Mouse (Mus musculus) spleen, postnatal 36 days (tissue): ENCODE measurements around the gene Tmem164.

ENCODE experiments used
- DNase-seq, 2 experiments: peaks; one replicate each; pipeline ENCODE4 v3.0.0; 2022; ENCODE audit warnings: low spot score in 2 of 2, mixed read lengths in 1 of 2

The Tmem164 gene

GRCm38 (mm10) chrX:142688509-142688908 is 7.3 kb downstream of the Tmem164 start:
- DNase-seq = no peak

- DNase-seq = no peak
Observed at GRCm38 (mm10) chrX:142693256-142693655, 12.1 kb downstream of the Tmem164 start.

GRCm38 (mm10) chrX:142694338-142694737 is 13.1 kb downstream of the Tmem164 start:
- DNase-seq = no peak

DNA sequence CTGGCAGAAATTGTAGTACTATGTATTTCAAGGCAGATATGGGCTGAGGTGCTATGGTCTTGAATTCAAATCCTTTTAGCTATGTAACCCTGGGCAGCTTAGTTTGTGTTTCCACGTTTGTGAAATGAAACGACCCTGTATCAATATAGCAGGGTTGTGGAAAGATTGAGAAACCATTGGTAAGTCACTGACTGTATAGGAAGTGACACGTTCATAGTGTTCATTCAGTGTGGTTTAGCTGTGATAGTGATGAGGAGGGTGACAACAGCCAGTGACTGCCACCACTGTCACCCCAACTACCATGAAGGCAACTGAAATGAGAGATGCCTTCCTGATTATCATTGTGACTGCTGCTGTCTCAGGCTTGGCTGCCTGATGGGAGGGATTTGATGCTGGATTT is 13.7 kb downstream of the Tmem164 start:
- DNase-seq = no peak

GRCm38 (mm10) chrX:142696789-142697188 is 15.6 kb downstream of the Tmem164 start:
- DNase-seq = no peak

- no peak for DNase-seq
Observed at GRCm38 (mm10) chrX:142697545-142698204, 16.5 kb downstream of the Tmem164 start.

DNA sequence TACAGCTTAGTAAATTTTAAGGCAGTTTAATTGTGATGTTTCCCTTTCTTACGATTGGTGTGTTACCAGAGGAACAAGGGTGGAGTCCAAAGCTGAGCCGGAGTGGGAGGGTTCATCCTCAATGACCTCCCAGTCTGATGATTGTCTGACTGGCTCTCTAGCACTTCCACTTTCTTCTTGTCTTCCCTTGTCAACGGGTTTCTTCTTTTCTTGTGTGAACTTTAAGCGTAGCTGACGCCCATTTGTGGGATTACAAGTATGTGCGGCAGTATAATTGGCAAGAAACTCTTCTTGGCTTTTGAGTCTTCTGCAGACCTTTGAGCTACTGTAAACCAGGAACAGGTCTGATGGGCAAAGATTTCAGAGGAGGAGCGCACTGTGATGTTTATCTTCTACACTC is 17.0 kb downstream of the Tmem164 start:
- no peak for DNase-seq

- no peak for DNase-seq
Observed at GRCm38 (mm10) chrX:142702094-142702493, 20.9 kb downstream of the Tmem164 start.

DNA sequence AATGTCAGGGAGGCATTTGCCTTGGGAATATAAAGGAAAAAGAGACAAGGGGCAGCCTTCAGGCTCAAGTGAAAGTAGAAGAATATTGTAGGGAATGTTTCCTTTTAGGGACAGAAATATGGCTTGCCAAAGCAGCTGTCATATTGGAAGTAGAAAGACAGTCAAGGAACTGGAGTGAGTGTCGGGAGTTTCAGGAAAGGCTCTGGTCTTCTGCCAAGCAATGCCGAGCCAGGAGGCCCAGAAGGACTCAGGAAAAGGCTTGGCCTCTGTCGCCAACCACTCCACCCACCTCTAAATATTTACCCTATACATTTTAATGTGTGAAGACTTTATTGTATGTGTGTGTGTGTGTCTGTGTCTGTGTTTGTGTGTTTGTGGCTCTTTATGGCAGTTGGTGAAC is 21.4 kb downstream of the Tmem164 start:
- no peak for DNase-seq

DNA sequence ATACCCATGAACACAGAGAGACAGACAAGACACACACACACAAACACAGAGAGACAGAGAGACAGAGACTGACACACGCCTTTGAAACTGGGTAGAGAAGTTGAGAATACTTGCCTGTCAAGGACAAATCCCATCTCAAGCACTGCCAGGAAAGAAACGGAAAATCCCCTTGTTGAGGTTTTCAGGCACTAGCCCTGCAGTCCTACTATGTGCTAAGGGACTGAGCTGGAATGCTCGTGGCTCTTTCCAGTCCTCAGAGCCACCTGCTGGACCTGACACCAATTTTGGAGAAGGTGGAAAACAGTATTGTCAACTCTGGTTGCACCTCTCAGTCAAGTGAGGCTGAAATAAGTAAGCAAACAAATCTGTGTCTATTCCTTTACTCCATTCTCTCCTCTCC is 22.7 kb downstream of the Tmem164 start:
- DNase-seq = no peak

DNA sequence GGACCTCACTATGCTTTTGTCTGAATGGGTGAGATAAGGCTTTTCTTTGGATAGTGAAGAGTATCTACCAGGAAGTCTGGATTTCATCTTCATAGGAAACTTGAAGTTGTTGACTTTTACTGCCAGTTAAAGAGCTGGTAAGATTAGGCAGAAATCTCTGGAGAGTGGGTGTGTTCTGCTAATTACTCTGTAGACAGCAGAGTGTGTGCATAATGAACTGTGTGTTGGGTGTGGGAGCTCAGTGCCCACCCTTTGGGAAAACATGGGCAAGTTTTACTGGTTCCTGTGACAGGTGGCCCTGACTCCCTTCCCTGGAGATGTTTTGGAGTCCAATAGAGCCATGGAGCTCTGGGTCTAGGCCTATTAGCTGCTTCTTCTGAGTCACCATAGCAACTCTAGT is 27.1 kb downstream of the Tmem164 start:
- no peak for DNase-seq

DNA sequence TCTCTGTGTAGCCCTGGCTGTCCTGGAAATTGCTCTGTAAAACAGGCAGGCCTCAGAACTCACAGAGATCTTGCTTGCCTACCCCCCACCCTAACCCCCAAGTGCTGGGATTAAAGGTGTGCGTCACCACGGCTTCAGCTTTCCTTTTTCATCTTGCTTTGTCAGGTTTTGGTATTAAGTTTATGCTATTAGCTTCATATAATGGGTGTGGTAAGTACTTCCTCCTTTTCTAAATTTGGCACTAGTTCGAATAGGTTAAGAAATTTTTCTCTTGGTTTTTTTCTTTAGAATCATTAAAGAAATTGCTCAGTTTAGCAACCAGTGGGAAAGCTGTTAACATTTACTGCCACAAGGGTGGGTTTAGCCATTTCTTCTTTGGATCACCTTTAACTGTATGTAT is 34.8 kb downstream of the Tmem164 start:
- no peak for DNase-seq

DNA sequence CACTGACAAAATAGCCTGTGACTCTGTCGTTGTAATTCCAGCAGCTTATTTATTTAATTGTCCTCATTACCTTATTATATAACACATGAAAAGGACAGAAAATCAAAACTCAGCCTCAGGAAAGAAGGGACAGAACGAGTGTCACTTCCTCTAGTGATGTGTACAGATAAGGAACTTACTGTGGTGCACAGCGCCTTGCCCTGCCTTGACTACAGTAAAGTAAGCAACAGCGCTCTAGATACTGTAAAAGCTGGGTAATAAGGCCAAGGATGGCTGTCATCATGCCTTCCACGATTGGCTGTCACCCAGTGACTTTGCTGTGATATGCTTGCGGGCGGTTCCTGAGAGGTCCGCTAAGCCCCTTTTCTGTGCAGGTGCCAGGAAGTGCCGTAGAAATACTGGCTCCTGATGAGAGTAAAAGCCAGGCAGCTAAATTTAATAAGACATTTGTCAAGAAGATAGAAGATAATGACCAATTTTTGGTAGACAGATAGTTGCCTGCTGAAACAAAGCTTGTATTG is 36.8 kb downstream of the Tmem164 start:
- DNase-seq = no peak

DNA sequence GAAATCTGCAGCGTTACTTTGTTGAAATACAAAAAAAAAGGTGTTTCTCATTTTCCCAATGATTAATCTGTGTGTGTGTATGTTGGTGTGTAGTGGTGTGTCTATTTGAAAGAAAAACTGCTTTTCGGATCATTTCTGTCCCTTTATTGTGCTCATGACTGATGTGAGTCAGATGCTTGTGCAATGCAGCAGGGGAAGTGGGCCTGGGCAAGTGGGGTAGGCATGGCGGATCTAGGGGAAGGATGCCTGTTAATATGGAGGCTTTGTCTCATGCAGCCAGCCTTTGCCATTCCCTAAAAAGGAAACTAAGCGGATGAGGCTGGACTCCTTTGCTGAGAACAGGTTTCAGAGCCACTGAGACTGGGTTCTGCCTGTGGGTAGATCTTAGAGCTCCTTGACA is 37.6 kb downstream of the Tmem164 start:
- DNase-seq = no peak

DNA sequence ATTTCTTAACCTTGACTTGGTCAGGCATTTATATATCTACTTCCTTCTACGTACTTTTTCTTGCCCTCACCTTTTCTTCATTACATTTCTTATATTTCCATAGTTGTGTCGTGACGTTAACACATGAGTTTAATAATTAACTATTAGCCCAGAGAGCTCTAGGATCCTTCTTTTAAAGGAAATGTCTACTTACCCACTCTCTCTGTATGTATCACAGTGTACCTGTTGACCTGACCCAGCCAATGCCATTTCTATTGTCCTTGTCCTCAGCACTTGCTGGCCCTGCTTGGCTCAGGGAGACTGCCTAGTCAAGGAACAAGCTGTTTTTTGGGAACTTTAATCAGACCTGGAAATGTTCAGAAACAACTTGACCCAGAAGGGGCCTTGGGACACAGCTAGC is 40.7 kb downstream of the Tmem164 start:
- DNase-seq = no peak

DNA sequence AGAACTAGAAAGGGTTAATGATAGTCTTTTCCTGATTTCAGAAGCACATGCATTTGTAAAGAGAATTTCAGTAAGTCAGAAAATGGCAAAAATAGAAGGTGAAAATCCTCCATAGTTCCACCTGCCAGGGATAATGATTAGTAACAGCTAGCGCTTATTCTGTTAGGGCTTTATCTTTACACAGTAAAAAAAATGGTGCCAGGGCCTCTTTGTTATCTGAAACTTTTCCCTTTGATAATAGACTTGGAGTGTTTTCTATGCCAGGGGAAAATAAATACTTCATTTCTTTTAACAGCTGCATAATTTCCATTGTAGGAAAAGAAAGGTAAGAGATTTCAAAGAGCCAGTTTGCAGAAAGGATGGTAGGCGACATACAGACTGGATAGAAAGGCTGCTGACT is 43.0 kb downstream of the Tmem164 start:
- DNase-seq = no peak

- DNase-seq = no peak
Observed at GRCm38 (mm10) chrX:142725571-142725970, 44.4 kb downstream of the Tmem164 start.

GRCm38 (mm10) chrX:142726311-142726710 is 45.1 kb downstream of the Tmem164 start:
- no peak for DNase-seq

- no peak for DNase-seq
Observed at GRCm38 (mm10) chrX:142727847-142728246, 46.6 kb downstream of the Tmem164 start.

- no peak for DNase-seq
Observed at GRCm38 (mm10) chrX:142729040-142729439, 47.8 kb downstream of the Tmem164 start.

DNA sequence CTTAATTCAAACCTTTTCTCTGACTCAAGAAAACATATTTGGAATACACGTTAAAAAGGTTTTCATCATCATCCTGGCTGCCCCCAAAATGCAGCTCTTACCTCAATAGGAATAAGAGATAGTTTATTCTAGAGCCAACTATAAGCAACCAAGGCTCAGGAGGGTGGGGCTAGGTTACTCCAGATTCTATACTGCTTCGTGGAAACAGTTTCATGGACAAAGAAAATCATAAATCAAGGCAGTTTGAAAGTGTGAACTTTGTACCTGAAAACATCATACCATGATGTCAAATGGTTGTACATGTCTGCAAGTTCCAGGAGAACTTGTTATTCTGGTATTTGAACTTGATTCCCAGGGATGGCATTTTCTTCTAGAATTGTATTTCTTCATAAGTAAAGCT is 48.3 kb downstream of the Tmem164 start:
- DNase-seq = no peak

DNA sequence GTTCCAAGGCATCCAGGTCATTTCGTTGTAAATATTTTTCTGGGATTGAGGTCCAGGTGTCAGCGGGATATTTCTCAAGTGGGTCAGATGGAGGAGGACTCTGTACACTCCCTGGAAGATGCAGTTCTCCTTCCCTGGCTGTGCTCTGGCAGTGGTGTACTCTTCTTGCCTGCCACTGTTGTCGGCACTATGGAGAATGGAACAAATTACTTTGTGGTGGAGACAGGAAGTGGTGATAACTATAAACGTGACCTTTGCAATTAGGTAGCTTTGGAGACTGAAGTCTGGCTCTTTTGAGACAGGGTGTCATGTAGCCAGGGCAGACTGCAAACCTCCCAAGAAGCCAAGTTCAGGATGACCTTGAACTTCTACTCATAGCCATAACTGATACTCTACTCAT is 55.9 kb downstream of the Tmem164 start:
- DNase-seq = no peak

DNA sequence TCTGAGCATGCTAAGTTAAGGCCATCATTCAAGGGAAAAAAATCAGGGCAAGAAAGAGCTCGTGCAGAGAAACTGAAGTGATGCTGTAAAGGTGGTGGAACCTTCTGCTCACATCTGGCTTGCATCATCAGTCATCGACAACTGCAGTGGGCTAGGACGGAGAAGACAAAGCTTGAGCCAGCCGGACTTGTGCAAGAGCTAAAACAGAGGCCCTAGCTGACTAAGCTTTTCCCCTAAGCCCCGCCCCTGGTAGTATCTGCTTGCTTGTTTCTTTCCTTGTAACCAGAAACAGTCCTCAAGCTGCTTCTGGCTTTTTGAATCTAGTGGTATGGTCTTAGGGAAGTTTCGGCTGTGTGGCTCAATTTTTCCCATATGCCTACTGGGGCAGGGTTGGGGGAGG is 56.5 kb downstream of the Tmem164 start:
- peak in 1 of 2 experiments; percentile 2 for DNase-seq

DNA sequence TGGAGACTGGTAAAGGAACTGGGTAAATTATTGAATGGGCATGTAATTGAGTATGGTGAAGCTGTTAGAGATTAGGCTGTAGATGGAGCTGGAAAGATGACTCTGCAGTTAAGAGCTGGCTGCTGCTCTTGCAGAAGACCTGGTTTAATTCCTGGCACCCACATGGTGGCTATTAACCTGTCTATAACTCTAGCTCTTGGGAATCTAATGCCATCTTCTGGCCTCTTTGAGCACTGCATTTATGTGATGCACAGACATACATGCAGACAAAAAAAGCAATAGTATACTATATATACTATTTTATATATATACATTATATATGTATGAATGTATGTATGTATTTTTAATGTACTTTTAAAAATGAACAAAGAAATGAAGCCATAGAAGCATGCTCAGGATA is 66.2 kb downstream of the Tmem164 start:
- DNase-seq = no peak
